Mouse (Mus musculus): ENCODE measurements around the gene Ifi27. TPM values are rescaled to one million over a fixed set of nuclear protein-coding genes. Genes with fewer than 3 reads are reported as not detected.
"Not testable (repeated sequence)": the region's sequence is repeated elsewhere in the genome, so short reads cannot be mapped to it uniquely, and the experiment has no call there.

The Ifi27 gene
- polyA plus RNA-seq, 1 experiment = not detected

GRCm38 (mm10) chr12:103443524-103443923 is 9.5 kb downstream of the Ifi27 start, which contains the start of gene Ifi27l2a:
TSS of gene Ifi27l2a (minus strand) at chr12:103443680.
- WGBS = 59% methylated on average over 3 of the region's 3 CpGs
- no peak for TF ChIP-seq POLR2A (IDR thresholded peaks at IDR 0.05; ENCODE audit: insufficient read depth, low read depth, low read length)
- no peak for TF ChIP-seq CTCF (IDR thresholded peaks at IDR 0.05; ENCODE audit: insufficient read depth, low read depth, low read length)
- H3K4me1 ChIP-seq (ENCODE audit: control insufficient read depth, insufficient read depth, low read length) = peaks cover 3% of the 10 kb centered on the region; the same call in 1 of the 2 replicates
- H3K4me3 ChIP-seq (ENCODE audit: insufficient read depth, low read depth, low read length) = no peak within 1 kb of the TSS
- H3K27ac ChIP-seq (ENCODE audit: insufficient read depth, low read depth, low read length) = no peak within 1 kb of the TSS

- not testable (repeated sequence) for H3K4me1 ChIP-seq (ENCODE audit: control insufficient read depth, insufficient read depth, low read length); H3K4me3 ChIP-seq (ENCODE audit: insufficient read depth, low read depth, low read length); H3K27ac ChIP-seq (ENCODE audit: insufficient read depth, low read depth, low read length)
- 45% methylated on average over 6 of the region's 7 CpGs for WGBS
These were observed 10.2 kb downstream of the Ifi27 start for GRCm38 (mm10) chr12:103444261-103444660.

GRCm38 (mm10) chr12:103445060-103445459 is 11.0 kb downstream of the Ifi27 start:
- 68% methylated on average over 3 of the region's 3 CpGs for WGBS
- TF ChIP-seq POLR2A (IDR thresholded peaks at IDR 0.05; ENCODE audit: insufficient read depth, low read depth, low read length) (no peak), CTCF (IDR thresholded peaks at IDR 0.05; ENCODE audit: insufficient read depth, low read depth, low read length) (no peak)
- peaks cover 3% of the 10 kb centered on the region; the same call in 1 of the 2 replicates for H3K4me1 ChIP-seq (ENCODE audit: control insufficient read depth, insufficient read depth, low read length)
- no peak overlapping the region for H3K4me3 ChIP-seq (ENCODE audit: insufficient read depth, low read depth, low read length)
- H3K27ac ChIP-seq (ENCODE audit: insufficient read depth, low read depth, low read length) = no peak overlapping the region

- no peaks in the 10 kb centered on the region for H3K4me1 ChIP-seq (ENCODE audit: control insufficient read depth, insufficient read depth, low read length)
- TF ChIP-seq POLR2A (IDR thresholded peaks at IDR 0.05; ENCODE audit: insufficient read depth, low read depth, low read length) (no peak), CTCF (IDR thresholded peaks at IDR 0.05; ENCODE audit: insufficient read depth, low read depth, low read length) (no peak)
- H3K4me3 ChIP-seq (ENCODE audit: insufficient read depth, low read depth, low read length) = no peak overlapping the region
- H3K27ac ChIP-seq (ENCODE audit: insufficient read depth, low read depth, low read length) = no peak overlapping the region
These were observed 19.4 kb downstream of the Ifi27 start for GRCm38 (mm10) chr12:103453361-103453760.

GRCm38 (mm10) chr12:103456727-103457126 is 22.7 kb downstream of the Ifi27 start:
- H3K4me1 ChIP-seq (ENCODE audit: control insufficient read depth, insufficient read depth, low read length); H3K27ac ChIP-seq (ENCODE audit: insufficient read depth, low read depth, low read length); H3K4me3 ChIP-seq (ENCODE audit: insufficient read depth, low read depth, low read length): not testable (repeated sequence)
- no CpG with 5 or more reads among the region's 1 CpGs for whole genome bisulfite sequencing

- 72% methylated on average over 3 of the region's 3 CpGs for WGBS
- no peak within 1 kb of the TSS for H3K27ac ChIP-seq (ENCODE audit: insufficient read depth, low read depth, low read length)
- TF ChIP-seq POLR2A (IDR thresholded peaks at IDR 0.05; ENCODE audit: insufficient read depth, low read depth, low read length) = no peak
- no peak for TF ChIP-seq CTCF (IDR thresholded peaks at IDR 0.05; ENCODE audit: insufficient read depth, low read depth, low read length)
- no peaks in the 10 kb centered on the region for H3K4me1 ChIP-seq (ENCODE audit: control insufficient read depth, insufficient read depth, low read length)
- no peak within 1 kb of the TSS for H3K4me3 ChIP-seq (ENCODE audit: insufficient read depth, low read depth, low read length)
These were observed 23.1 kb downstream of the Ifi27 start, which contains the start of gene Ifi27l2b for GRCm38 (mm10) chr12:103457140-103457539. TSS of gene Ifi27l2b (minus strand) at chr12:103457223.

GRCm38 (mm10) chr12:103474481-103474880 is 40.5 kb downstream of the Ifi27 start:
- no peak overlapping the region for H3K4me3 ChIP-seq (ENCODE audit: insufficient read depth, low read depth, low read length)
- TF ChIP-seq POLR2A (IDR thresholded peaks at IDR 0.05; ENCODE audit: insufficient read depth, low read depth, low read length) = no peak
- TF ChIP-seq CTCF (IDR thresholded peaks at IDR 0.05; ENCODE audit: insufficient read depth, low read depth, low read length) = no peak
- H3K27ac ChIP-seq (ENCODE audit: insufficient read depth, low read depth, low read length) = no peak overlapping the region
- no peaks in the 10 kb centered on the region for H3K4me1 ChIP-seq (ENCODE audit: control insufficient read depth, insufficient read depth, low read length)
- WGBS = 40% methylated on average over 2 of the region's 2 CpGs

- H3K27ac ChIP-seq (ENCODE audit: insufficient read depth, low read depth, low read length) = no peak overlapping the region
- no peaks in the 10 kb centered on the region for H3K4me1 ChIP-seq (ENCODE audit: control insufficient read depth, insufficient read depth, low read length)
- no peak overlapping the region for H3K4me3 ChIP-seq (ENCODE audit: insufficient read depth, low read depth, low read length)
- TF ChIP-seq POLR2A (IDR thresholded peaks at IDR 0.05; ENCODE audit: insufficient read depth, low read depth, low read length) = no peak
- TF ChIP-seq CTCF (IDR thresholded peaks at IDR 0.05; ENCODE audit: insufficient read depth, low read depth, low read length) = no peak
- 85% methylated on average over 1 of the region's 1 CpGs for WGBS
These were observed 42.9 kb downstream of the Ifi27 start for GRCm38 (mm10) chr12:103476779-103477389.

- H3K4me1 ChIP-seq (ENCODE audit: control insufficient read depth, insufficient read depth, low read length) = no peaks in the 10 kb centered on the region
- TF ChIP-seq POLR2A (IDR thresholded peaks at IDR 0.05; ENCODE audit: insufficient read depth, low read depth, low read length) (no peak), CTCF (IDR thresholded peaks at IDR 0.05; ENCODE audit: insufficient read depth, low read depth, low read length) (no peak)
- H3K27ac ChIP-seq (ENCODE audit: insufficient read depth, low read depth, low read length) = no peak overlapping the region
- whole genome bisulfite sequencing = 77% methylated on average over 7 of the region's 7 CpGs
- no peak overlapping the region for H3K4me3 ChIP-seq (ENCODE audit: insufficient read depth, low read depth, low read length)
These were observed 43.5 kb downstream of the Ifi27 start for GRCm38 (mm10) chr12:103477461-103478015.

GRCm38 (mm10) chr12:103481671-103482070 is 47.7 kb downstream of the Ifi27 start:
- Histone ChIP-seq H3K4me1 (ENCODE audit: control insufficient read depth, insufficient read depth, low read length) (no peaks in the 10 kb centered on the region), H3K27ac (ENCODE audit: insufficient read depth, low read depth, low read length) (no peak overlapping the region), H3K4me3 (ENCODE audit: insufficient read depth, low read depth, low read length) (no peak overlapping the region)
- TF ChIP-seq CTCF (IDR thresholded peaks at IDR 0.05; ENCODE audit: insufficient read depth, low read depth, low read length) (no peak), POLR2A (IDR thresholded peaks at IDR 0.05; ENCODE audit: insufficient read depth, low read depth, low read length) (no peak)
- 71% methylated on average over 5 of the region's 5 CpGs for WGBS
